Mouse (Mus musculus) limb, embryonic 14.5 days (tissue): ENCODE data around the gene Sema4b. TPM values are rescaled to one million over a fixed set of nuclear protein-coding genes. Genes with fewer than 3 reads are reported as not detected.

Experiments
- ATAC-seq: fragments of 200-750 bp; cut with Nextera tagmentation; 2 replicates; pipeline ENCODE4 v1.8.0; 2017; ENCODE audit warnings: low read depth, moderate number of reproducible peaks, moderate TSS enrichment; ENCODE audit not compliant: low FRiP score
- DNase-seq: peaks from one replicate; pipeline ENCODE4 v3.0.0-alpha.2; 2015; ENCODE audit warnings: low spot score
- H3K27ac ChIP-seq: fragments of 300-500 bp; sonication (generic); replicated peaks from 2 replicates; pipeline ENCODE4 v1.5.1; 2014; ENCODE audit warnings: low read depth, mild to moderate bottlenecking, low read length, moderate library complexity, mixed read lengths
- H3K27me3 ChIP-seq: fragments of 300-500 bp; sonication (generic); 2 replicates; pipeline ENCODE4 v1.6.1; 2014; ENCODE audit warnings: low read length, mixed read lengths; ENCODE audit not compliant: control insufficient read depth, insufficient read depth
- H3K36me3 ChIP-seq: fragments of 300-500 bp; sonication (generic); 2 replicates; pipeline ENCODE4 v1.6.1; 2014; ENCODE audit warnings: mild to moderate bottlenecking, low read length, moderate library complexity, mixed read lengths; ENCODE audit not compliant: control insufficient read depth, insufficient read depth
- H3K4me1 ChIP-seq: fragments of 300-500 bp; sonication (generic); 2 replicates; pipeline ENCODE4 v1.6.1; 2014; ENCODE audit warnings: antibody characterized with exemption, low read length, mixed read lengths; ENCODE audit not compliant: control insufficient read depth, insufficient read depth
- H3K4me2 ChIP-seq: fragments of 300-500 bp; sonication (generic); replicated peaks from 2 replicates; pipeline ENCODE4 v1.6.1; 2014; ENCODE audit warnings: low read depth, mild to moderate bottlenecking, low read length, moderate library complexity; ENCODE audit not compliant: severe bottlenecking
- H3K4me3 ChIP-seq: fragments of 300-500 bp; sonication (generic); replicated peaks from 2 replicates; pipeline ENCODE4 v1.5.1; 2014; ENCODE audit warnings: low read length
- H3K9ac ChIP-seq: fragments of 300-500 bp; sonication (generic); 2 replicates; pipeline ENCODE4 v1.6.1; 2014; ENCODE audit warnings: mild to moderate bottlenecking, low read depth, low read length, moderate library complexity; ENCODE audit not compliant: severe bottlenecking
- H3K9me3 ChIP-seq: fragments of 300-500 bp; sonication (generic); 2 replicates; pipeline ENCODE4 v1.6.1; 2016; ENCODE audit warnings: low read length; ENCODE audit not compliant: control insufficient read depth
- POLR2A ChIP-seq: fragments of 200-500 bp; IDR thresholded peaks from 2 replicates; pipeline ENCODE4 v1.8.0; 2012; ENCODE audit warnings: inconsistent platforms, mild to moderate bottlenecking, moderate library complexity, borderline replicate concordance; ENCODE audit not compliant: insufficient read depth, insufficient read length; ENCODE audit errors: extremely low read depth
- WGBS: fragments of 180-500 bp; shearing (Covaris S2); extraction: QIAGEN DNeasy Blood & Tissue Kit; methylation state at CpG from one replicate; pipeline ENCODE4 v1.1.7; 2014; 5-methylcytosine and 5-hydroxymethylcytosine counted together
- polyA plus RNA-seq, 2 experiments: library from polyadenylated mRNA; depleted of rRNA in 1 of 2; stranded (reverse) in 1 of 2; unstranded in 1 of 2; fragments of >200 nt; fragmentation: Nextera tagmentation in 1 of 2; extraction: Ambion mirVana in 1 of 2; gene quantifications; 2 replicates each; pipeline versions ENCODE4 v1.2.1 to v1.2.3; 2012 to 2014

Sema4b gene
- polyA plus RNA-seq, 2 experiments = 8.2 to 11.5 TPM

GRCm38 (mm10) chr7:80197941-80198778 is 11.5 kb downstream of the Sema4b start:
- ATAC-seq = peak; percentile 94
- H3K4me2 ChIP-seq = peak overlapping the region; percentile 89
- no peaks in the 10 kb centered on the region for H3K27me3 ChIP-seq
- peak overlapping the region; percentile 79 for H3K9ac ChIP-seq
- peaks cover 29% of the 10 kb centered on the region for H3K4me1 ChIP-seq
- 0 out of 2 replicates have a peak, but pooled peaks have one; percentile 55 for TF ChIP-seq POLR2A
- WGBS = under 1% methylated on average over 57 of the region's 74 CpGs
- H3K36me3 ChIP-seq = peaks cover 9% of the 10 kb centered on the region; the same call in 1 of the 2 replicates
- peak overlapping the region; percentile 92 for H3K27ac ChIP-seq
- peak; percentile 87 for DNase-seq
- H3K4me3 ChIP-seq = peak overlapping the region; percentile 80
- H3K9me3 ChIP-seq = no peaks in the 10 kb centered on the region

- ATAC-seq (0 out of 2 replicates have a peak, but pooled peaks have one; percentile 6), DNase-seq (no peak)
- WGBS = 0% methylated on average over 11 of the region's 11 CpGs
- peaks cover 29% of the 10 kb centered on the region for H3K4me1 ChIP-seq
- H3K36me3 ChIP-seq = peaks cover 9% of the 10 kb centered on the region; the same call in 1 of the 2 replicates
- H3K27me3 ChIP-seq = no peaks in the 10 kb centered on the region
- peak overlapping the region; percentile 92 for H3K27ac ChIP-seq
- H3K9ac ChIP-seq = peak overlapping the region; percentile 79
- no peaks in the 10 kb centered on the region for H3K9me3 ChIP-seq
- TF ChIP-seq POLR2A = no peak
- H3K4me3 ChIP-seq = peak overlapping the region; percentile 80
- peak overlapping the region; percentile 89 for H3K4me2 ChIP-seq
These were observed 12.2 kb downstream of the Sema4b start for GRCm38 (mm10) chr7:80198863-80199262.

- TF ChIP-seq POLR2A = no peak
- peaks cover 29% of the 10 kb centered on the region for H3K4me1 ChIP-seq
- peak overlapping the region; percentile 89 for H3K4me2 ChIP-seq
- no peaks in the 10 kb centered on the region for H3K9me3 ChIP-seq
- peaks cover 9% of the 10 kb centered on the region; the same call in 1 of the 2 replicates for H3K36me3 ChIP-seq
- WGBS = 17% methylated on average over 6 of the region's 6 CpGs
- H3K4me3 ChIP-seq = peak overlapping the region; percentile 80
- peak overlapping the region; percentile 79 for H3K9ac ChIP-seq
- no peak for DNase-seq
- H3K27ac ChIP-seq = peak overlapping the region; percentile 92
- ATAC-seq = no peak
- H3K27me3 ChIP-seq = no peaks in the 10 kb centered on the region
These were observed 12.6 kb downstream of the Sema4b start for GRCm38 (mm10) chr7:80199286-80199685.

GRCm38 (mm10) chr7:80199851-80200587 is 13.4 kb downstream of the Sema4b start:
- Histone ChIP-seq H3K4me2 (peak overlapping the region; percentile 89; the same call in 1 of the 2 replicates), H3K9me3 (no peaks in the 10 kb centered on the region), H3K36me3 (peaks cover 9% of the 10 kb centered on the region; the same call in 1 of the 2 replicates), H3K27me3 (no peaks in the 10 kb centered on the region), H3K9ac (no peak overlapping the region), H3K4me3 (peak overlapping the region; percentile 80), H3K4me1 (peaks cover 29% of the 10 kb centered on the region), H3K27ac (no peak overlapping the region)
- 69% methylated on average over 11 of the region's 11 CpGs for WGBS
- DNase-seq (no peak), ATAC-seq (no peak)
- TF ChIP-seq POLR2A = no peak

- Histone ChIP-seq H3K36me3 (peaks cover 9% of the 10 kb centered on the region; the same call in 1 of the 2 replicates), H3K9me3 (no peaks in the 10 kb centered on the region), H3K27me3 (no peaks in the 10 kb centered on the region), H3K4me1 (peaks cover 29% of the 10 kb centered on the region), H3K4me2 (no peak overlapping the region), H3K27ac (no peak overlapping the region), H3K4me3 (no peak overlapping the region), H3K9ac (no peak overlapping the region)
- ATAC-seq (no peak), DNase-seq (no peak)
- 58% methylated on average over 6 of the region's 6 CpGs for WGBS
- TF ChIP-seq POLR2A = no peak
These were observed 13.9 kb downstream of the Sema4b start for GRCm38 (mm10) chr7:80200588-80200945.
